Mouse (Mus musculus) brain, adult 2 months (tissue): ENCODE measurements around the gene Elmo1.

Experiments used
- DNase-seq: peaks from one replicate; pipeline ENCODE4 v3.0.0; 2011; ENCODE audit warnings: low read depth, low spot score

The Elmo1 gene

GRCm38 (mm10) chr13:20263173-20263572 lies 172.8 kb downstream of the Elmo1 start:
- DNase-seq: no peak

DNA sequence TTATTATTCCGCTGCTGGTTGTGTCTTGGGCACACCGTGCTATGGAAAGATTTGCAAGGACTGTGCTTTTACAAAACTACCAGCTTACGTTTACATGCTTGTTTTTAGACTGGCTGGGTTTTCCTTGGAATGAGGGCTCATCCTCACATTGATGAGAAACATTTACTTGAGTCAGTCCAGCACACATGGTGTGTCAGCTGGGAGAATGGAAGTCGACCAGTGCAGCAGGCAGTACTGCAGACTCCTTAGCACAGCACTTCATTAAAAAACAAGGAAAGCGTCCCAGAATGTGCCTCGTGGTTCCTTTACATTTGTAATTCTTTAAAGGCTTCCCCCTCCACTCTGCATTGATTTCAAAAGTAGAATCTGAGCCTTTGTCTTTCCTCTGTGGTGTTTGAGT lies 179.8 kb downstream of the Elmo1 start:
- DNase-seq: peak; percentile 34

DNA sequence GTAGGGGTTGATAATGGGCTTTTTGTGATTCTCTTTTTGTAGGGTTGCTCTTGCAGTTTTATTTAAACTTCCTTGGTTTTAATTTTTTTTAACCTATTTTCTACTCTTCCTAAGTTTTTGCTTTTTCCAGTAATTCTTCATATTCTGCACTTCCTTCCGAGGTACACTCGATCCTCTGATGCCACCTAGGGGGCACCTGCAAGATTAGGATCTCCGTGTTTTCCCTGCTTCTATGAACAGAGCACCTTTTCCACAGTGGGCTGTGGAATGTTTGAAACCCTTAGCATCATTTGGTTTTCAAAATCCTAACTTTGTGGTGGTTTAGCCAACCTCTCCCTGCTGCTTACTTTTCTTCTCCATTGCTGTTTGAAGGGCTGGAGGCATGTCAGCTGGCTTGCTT lies 181.4 kb downstream of the Elmo1 start:
- DNase-seq: peak; percentile 73

GRCm38 (mm10) chr13:20272562-20272961 lies 182.2 kb downstream of the Elmo1 start:
- peak; percentile 47 for DNase-seq

GRCm38 (mm10) chr13:20279889-20280288 lies 189.5 kb downstream of the Elmo1 start:
- no peak for DNase-seq

GRCm38 (mm10) chr13:20283891-20284290 lies 193.5 kb downstream of the Elmo1 start:
- DNase-seq: no peak

GRCm38 (mm10) chr13:20286680-20287079 lies 196.3 kb downstream of the Elmo1 start:
- DNase-seq: no peak

DNA sequence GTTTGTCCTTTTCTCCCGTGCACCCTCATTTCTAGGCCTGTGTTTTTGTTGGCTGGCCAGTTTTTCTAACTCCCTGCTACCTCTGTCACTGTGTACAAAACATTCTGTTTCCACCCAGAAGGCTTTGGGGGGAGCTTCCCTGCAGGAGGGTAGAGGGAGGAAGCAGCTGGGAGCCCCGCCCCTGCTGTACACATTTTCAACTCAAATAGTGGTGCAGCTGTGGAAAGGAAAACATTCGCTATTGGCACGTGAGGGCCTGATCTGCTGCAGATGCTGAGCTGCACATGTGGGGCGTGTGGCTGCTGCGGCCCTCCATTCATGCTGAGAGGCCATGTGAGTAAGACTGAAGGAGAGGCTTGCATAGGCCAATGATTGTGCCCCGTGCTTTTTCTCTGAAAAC lies 198.0 kb downstream of the Elmo1 start:
- peak; percentile 57 for DNase-seq

GRCm38 (mm10) chr13:20290412-20290811 lies 200.0 kb downstream of the Elmo1 start:
- DNase-seq: no peak

GRCm38 (mm10) chr13:20292348-20292747 lies 202.0 kb downstream of the Elmo1 start:
- peak; percentile 87 for DNase-seq

DNA sequence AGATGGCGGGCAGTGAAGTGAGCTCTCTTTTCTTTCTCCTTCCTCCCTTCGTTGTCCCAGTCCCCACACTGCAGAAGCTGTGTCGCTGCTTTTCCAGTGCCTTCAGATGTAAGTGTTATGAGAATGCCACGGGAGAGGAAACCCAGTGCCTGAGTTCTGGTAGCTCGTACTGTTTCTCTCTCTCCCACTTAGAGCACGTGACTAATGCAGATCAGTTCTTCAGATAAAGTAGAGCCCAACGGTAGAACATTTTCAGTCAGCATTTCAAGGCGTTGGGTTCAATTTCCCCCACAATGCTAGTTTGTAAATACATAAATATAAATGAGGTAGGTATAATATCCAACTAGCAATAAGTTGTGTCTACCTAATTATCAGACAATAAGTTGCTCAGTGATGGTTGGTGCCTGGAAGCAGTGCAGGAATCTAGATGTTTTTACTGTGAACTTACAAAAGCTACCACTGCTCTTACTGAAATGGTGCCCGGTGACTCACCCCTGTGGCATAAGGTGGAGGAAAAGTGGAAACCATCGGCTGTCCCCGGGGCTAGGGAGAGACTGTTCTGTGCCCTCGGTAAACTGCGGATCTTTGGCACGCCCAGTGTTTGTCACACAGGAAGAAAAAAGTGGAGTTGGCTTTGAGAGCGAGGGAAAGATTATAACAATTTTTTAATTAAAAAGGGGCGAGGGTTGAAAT lies 205.0 kb downstream of the Elmo1 start:
- no peak for DNase-seq

GRCm38 (mm10) chr13:20297841-20298240 lies 207.4 kb downstream of the Elmo1 start:
- peak; percentile 84 for DNase-seq

- peak; percentile 87 for DNase-seq
Measured at GRCm38 (mm10) chr13:20299424-20299823, 209.0 kb downstream of the Elmo1 start.

DNA sequence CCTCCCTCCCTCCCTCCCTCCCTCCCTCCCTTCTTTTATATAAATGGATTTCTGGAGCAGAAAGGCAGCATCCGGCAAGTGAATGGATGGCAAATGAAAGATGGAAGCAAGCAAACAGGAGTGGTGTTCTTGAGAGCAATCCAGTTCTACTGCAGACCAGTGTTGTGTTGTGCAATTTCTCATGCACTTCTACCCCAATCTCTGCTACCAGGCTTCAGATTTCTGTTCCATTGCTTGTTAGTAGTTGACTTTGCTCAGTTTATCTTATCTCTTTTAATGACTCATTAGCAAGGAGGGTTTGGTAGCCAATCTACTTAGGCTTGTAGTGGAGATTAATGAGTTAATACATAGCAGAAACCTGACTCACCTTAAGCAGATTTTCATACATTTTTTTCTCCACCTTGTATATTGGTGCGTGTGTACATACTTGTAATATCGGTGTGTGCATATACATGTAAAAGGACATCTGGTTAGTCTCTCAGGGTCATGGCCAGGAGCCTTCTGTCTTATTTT lies 209.7 kb downstream of the Elmo1 start:
- no peak for DNase-seq

DNA sequence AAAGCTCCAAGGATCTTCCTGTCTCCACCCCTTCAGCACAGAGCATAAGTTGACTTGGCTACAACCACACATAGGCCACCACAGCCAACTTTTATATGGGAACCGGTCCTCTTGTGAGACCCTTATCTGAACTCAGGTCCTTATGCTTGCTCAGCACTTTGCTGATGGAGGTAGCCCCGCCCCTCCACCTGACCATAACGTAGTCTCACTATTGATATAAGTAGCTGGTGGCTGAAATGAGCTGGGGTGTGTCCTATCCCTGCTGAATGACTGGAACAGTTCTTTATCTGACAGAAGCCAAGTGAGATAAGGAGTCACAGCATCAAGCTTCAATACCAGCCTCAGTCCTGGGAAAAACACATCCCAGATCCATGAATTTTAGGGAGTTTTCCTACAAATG lies 210.2 kb downstream of the Elmo1 start:
- DNase-seq: no peak

GRCm38 (mm10) chr13:20301760-20302159 lies 211.4 kb downstream of the Elmo1 start:
- DNase-seq: peak; percentile 69

- DNase-seq: no peak
Measured at GRCm38 (mm10) chr13:20305621-20306020, 215.2 kb downstream of the Elmo1 start.

GRCm38 (mm10) chr13:20306180-20307177 lies 216.1 kb downstream of the Elmo1 start:
- peak; percentile 92 for DNase-seq

GRCm38 (mm10) chr13:20307381-20307780 lies 217.0 kb downstream of the Elmo1 start:
- no peak for DNase-seq

DNA sequence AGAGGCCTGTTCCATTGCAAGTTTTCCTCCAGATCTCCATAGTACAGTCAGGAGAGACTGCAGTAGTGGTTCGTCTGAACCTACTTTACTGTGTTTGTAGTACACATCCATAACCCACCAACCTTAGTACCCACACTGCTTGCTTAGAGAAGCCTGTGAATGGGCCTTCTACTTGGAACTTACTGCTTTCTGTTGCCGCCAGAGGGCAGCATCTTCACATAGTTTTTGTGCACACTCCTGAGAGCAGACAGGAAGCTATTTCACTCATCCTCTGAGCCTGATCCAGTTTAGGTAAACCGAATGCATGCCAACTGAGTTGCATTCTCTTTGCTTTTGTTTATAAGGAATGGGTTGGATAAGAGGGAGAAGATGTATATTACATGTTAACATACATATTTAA lies 221.2 kb downstream of the Elmo1 start:
- peak; percentile 94 for DNase-seq

DNA sequence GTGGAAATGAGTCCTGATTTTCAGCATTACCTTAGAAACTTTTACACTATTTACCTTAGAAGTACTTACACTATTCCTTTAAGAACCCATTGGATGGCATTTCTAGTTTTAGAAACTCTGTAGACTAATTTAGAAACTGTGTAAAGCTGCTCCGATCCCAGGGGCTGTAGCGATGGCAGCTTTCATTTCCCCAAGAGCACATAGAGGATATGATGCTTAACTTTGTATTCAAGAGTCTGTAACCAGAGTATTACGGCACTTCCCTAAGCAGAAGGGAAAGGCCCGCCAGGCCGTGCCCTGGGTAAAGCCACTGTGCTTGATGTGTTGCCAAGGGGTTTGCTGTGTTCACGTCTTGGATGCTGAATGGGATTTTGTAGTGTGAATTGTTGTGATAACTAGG lies 222.9 kb downstream of the Elmo1 start:
- DNase-seq: no peak

GRCm38 (mm10) chr13:20316139-20316538 lies 225.7 kb downstream of the Elmo1 start:
- peak; percentile 66 for DNase-seq
